Comparison of ENCODE assay signal across 27 mouse cellular contexts in genomic region chr10:70945076-70945475, GRCm38 (mm10).
"Had no signal": no experiment of that assay in that cellular context is flagged by ENCODE, and none has a peak within 500 bp of the region (broad histone marks: within the 10 kb centered on the region; RNA-seq: fewer than 3 reads in every experiment).

No protein-coding gene starts in this region.

- H3K27me3 ChIP-seq: heart, embryonic 12.5 days; hindbrain, embryonic 13.5 days; hindbrain, embryonic 15.5 days; intestine, embryonic 15.5 days; limb, embryonic 12.5 days; liver, embryonic 13.5 days; liver, embryonic 15.5 days had no signal

- H3K4me2 ChIP-seq: heart, embryonic 12.5 days; hindbrain, embryonic 13.5 days; hindbrain, embryonic 15.5 days; intestine, embryonic 15.5 days; limb, embryonic 12.5 days; liver, embryonic 11.5 days; liver, embryonic 13.5 days; liver, embryonic 15.5 days had no signal

- H3K9me3 ChIP-seq: heart, embryonic 10.5 days; heart, embryonic 12.5 days; hindbrain, embryonic 10.5 days; hindbrain, embryonic 13.5 days; hindbrain, embryonic 15.5 days; intestine, embryonic 15.5 days; limb, embryonic 10.5 days; limb, embryonic 12.5 days; liver, embryonic 15.5 days had no signal

- H3K9ac ChIP-seq: heart, embryonic 12.5 days; hindbrain, embryonic 13.5 days; hindbrain, embryonic 15.5 days; intestine, embryonic 15.5 days; limb, embryonic 12.5 days; liver, embryonic 13.5 days; liver, embryonic 15.5 days; liver, postnatal 0 days had no signal

- H3K4me1 ChIP-seq: intestine, embryonic 15.5 days; liver, embryonic 13.5 days; liver, embryonic 15.5 days had no signal

- ATAC-seq: inflammation-experienced regulatory T-cells, adult 6 months; intestine, embryonic 15.5 days; intestine, postnatal 0 days; liver, postnatal 0 days had no signal

- H3K36me3 ChIP-seq: hindbrain, embryonic 13.5 days; hindbrain, embryonic 15.5 days; intestine, embryonic 15.5 days; liver, embryonic 15.5 days had no signal

- H3K27ac ChIP-seq: gastrocnemius, adult 2 months; heart, embryonic 10.5 days; hindbrain, embryonic 10.5 days; hindbrain, embryonic 13.5 days; hindbrain, embryonic 15.5 days; intestine, embryonic 15.5 days; layer of hippocampus, adult 2 months; left cerebral cortex, adult 2 months; limb, embryonic 10.5 days; limb, embryonic 12.5 days; liver, embryonic 13.5 days; liver, embryonic 15.5 days had no signal

- DNase-seq: gastrocnemius, adult 2 months; gastrocnemius, postnatal 10 days; gastrocnemius, postnatal 25 days; heart, adult 18-20 months; heart, postnatal 10 days; heart, postnatal 4 days; kidney, adult 18-20 months; kidney, adult 8-10 months; kidney, postnatal 10 days; kidney, postnatal 4 days; liver; liver, embryonic 13.5 days; liver, postnatal 0 days had no signal

- H3K4me3 ChIP-seq: gastrocnemius, adult 2 months; heart, embryonic 10.5 days; heart, embryonic 12.5 days; hindbrain, embryonic 10.5 days; hindbrain, embryonic 13.5 days; hindbrain, embryonic 15.5 days; intestine, embryonic 15.5 days; layer of hippocampus, adult 2 months; left cerebral cortex, adult 2 months; limb, embryonic 10.5 days; limb, embryonic 12.5 days; liver, embryonic 13.5 days; liver, embryonic 15.5 days had no signal
